Mouse (Mus musculus) liver, adult (tissue): Measurements from ENCODE around the gene Lef1.

Experiments used
- GATA4 ChIP-seq: IDR thresholded peaks from 2 replicates; pipeline ENCODE4 v1.6.1; 2014; ENCODE audit warnings: mild to moderate bottlenecking, low read length; ENCODE audit not compliant: insufficient replicate concordance

Lef1 gene

GRCm38 (mm10) chr3:131153896-131154295, 43.6 kb downstream of the Lef1 start:
- no peak for TF ChIP-seq GATA4

GRCm38 (mm10) chr3:131154576-131154975, 44.3 kb downstream of the Lef1 start:
- no peak for TF ChIP-seq GATA4

DNA sequence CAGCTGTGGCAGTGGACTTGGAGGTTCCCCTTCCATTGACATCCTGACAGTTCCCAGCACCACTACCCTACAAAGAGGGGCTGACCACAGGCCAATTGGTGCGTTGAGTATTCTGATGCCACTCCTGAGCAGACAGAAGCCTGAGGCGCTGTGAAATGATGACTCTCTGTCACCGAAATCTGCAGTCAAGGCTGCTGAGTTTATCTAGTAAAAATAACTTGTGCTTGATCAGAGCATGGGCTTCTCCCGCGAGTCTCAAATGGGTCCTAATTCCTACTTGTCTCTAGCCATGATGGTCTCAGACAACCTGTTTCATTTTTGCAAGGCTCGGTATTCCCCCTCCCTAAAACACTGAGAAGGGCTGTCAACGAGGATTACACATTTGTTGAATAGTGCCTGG, 44.8 kb downstream of the Lef1 start:
- no peak for TF ChIP-seq GATA4

DNA sequence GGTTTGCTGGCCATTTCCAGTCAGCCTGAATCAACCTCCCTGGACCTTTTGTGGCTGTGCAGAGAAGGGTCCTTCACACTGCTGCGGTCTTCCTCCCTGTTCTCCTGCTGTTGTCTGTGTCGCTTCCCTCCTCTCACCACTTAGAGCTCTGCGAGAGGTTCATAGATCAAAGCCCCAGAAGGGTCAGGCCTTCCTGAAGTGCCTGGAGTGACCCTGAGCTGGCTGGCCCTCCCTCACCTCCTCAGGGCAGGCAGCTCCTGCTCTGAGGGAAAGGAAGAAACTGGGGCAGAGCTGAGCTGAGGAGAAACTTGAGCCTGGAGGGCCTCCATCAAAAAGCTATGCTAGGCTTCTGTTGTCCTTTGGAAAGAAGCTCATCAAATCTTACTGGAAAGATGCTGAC, 45.4 kb downstream of the Lef1 start:
- no peak for TF ChIP-seq GATA4

- TF ChIP-seq GATA4 = no peak
These were observed 46.1 kb downstream of the Lef1 start for GRCm38 (mm10) chr3:131156377-131156776.

- no peak for TF ChIP-seq GATA4
These were observed 47.2 kb downstream of the Lef1 start for GRCm38 (mm10) chr3:131157471-131157870.

- no peak for TF ChIP-seq GATA4
These were observed 49.0 kb downstream of the Lef1 start for GRCm38 (mm10) chr3:131159204-131159760.

- TF ChIP-seq GATA4 = no peak
These were observed 49.8 kb downstream of the Lef1 start for GRCm38 (mm10) chr3:131159881-131160615.

DNA sequence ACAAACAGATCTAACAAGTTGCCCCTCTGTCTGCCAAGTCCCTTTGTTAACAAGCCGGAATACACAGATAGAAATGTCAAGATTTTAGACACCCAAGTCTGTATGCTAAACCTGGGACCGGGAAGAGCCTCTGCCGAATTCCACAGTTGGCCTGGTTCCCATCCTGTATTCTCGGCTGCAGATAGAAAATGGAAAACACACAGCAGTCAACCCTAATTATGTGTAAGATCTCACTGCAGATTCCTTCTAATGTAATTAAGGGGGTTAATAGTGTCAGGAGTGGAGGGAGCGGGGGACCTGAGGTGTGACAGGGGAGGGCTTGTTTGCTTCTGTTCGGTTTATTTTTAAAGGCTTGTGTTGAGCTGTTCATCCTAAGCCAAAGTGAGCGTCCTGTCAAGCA, 50.6 kb downstream of the Lef1 start:
- no peak for TF ChIP-seq GATA4

GRCm38 (mm10) chr3:131167731-131168130, 57.5 kb downstream of the Lef1 start:
- TF ChIP-seq GATA4 = no peak

DNA sequence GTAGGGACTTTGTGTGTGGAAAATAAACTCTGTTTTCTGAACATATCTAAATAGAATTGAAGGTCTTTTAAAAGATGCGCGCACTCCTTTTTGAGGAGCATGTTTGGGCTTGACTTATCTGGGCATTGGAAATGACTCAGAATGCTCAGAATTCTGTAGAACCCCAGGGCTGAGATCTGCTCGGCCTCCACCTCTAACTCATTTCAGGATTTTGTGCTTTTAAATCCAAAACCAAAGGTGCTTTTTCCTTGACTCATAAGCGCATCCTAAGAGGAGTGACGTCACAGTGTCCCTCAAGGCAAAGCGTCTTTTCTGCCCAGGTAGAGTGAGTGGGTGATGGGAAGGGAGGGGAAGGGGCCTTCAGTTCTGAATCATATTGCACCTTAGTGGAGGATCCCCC, 58.9 kb downstream of the Lef1 start:
- no peak for TF ChIP-seq GATA4

- no peak for TF ChIP-seq GATA4
These were observed 59.9 kb downstream of the Lef1 start for GRCm38 (mm10) chr3:131170099-131170643.

DNA sequence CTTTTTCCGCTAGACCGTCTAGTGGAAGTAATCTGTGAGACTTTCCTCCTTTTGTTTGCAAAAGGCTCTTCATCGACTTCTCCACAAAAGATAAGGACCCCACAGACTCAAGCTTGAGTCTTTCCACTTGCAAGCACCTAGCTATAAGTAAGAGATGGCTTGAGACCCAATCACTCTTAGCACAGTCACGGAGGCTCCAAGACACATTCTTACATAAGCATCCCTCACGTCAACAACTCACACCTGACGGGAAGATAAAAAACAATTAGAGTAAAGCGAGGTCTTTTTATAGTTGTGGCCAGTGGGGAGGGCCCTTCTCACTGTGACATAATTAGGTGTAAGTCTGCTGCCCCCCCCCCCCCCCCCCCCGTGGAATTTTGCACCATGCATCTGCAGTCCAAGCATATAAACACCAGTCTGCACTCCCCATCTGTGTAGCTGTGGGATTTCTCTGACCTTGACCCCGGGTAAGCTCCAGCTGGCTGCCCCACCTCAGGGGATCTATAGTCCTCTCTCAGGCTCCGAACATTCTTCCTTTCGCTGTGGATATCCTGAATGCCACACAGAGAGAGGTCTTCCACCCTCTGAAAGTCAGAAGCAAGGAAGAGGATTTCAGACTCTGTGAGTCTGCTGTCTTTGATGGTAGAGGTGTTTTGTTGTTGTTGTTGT, 61.2 kb downstream of the Lef1 start:
- TF ChIP-seq GATA4 = no peak

DNA sequence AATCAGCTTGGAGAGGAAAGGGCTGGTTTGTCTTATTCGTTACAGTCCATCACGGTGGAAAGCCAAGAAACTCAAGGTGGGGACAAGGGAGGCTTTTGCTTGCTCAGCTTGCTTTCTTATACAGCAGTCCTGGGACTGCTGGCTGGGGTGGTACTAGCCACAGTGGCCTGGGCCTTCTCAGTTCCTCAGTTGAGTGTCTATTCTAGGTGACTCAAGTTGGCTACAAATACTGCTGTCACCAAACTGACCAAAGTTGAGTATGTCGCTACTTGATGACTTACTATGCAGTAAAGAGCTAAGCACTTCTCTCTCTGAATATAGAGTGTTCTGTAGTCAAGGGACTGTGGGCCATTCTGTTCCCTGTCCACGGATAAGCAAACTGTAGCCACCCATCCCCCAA, 62.0 kb downstream of the Lef1 start:
- TF ChIP-seq GATA4 = no peak

GRCm38 (mm10) chr3:131181006-131181405, 70.7 kb downstream of the Lef1 start:
- no peak for TF ChIP-seq GATA4

- no peak for TF ChIP-seq GATA4
These were observed 71.9 kb downstream of the Lef1 start for GRCm38 (mm10) chr3:131182158-131182557.
